Mouse (Mus musculus): Measurements from ENCODE around the gene Baz1a.

The Baz1a gene

DNA sequence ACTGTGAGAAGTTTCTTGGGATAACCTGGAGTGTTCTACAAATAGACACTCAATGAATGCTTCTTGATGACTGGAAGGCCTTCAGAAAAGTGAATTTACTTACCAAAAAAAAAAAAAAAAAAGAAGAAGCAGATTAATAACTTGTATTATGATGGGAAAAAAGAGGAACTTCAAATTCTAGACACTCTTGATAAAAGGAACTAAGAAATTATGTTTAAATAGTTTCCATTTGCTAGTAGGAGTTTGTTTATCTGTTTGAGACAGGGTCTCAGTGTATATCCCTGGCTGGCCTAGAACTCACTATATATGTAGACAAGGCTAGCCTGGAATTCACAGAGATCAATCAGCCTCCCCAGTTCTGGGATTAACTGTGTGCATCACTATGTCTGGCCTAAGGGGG lies 169.7 kb downstream of the Baz1a start:
- DNase-seq = no peak

Data from lung, adult 18-20 months (tissue).